Mouse (Mus musculus) adrenal gland, adult 8-10 months (tissue): ENCODE results near the gene Larp1b. TPM values are rescaled to one million over a fixed set of nuclear protein-coding genes. Genes with fewer than 3 reads are reported as not detected.

Source experiments
- DNase-seq: peaks from one replicate; pipeline ENCODE4 v3.0.0; 2022
- total RNA-seq, 4 experiments: library from RNA; stranded (reverse); gene quantifications; 2 replicates each; pipeline ENCODE4 v1.2.4; 2022

Gene Larp1b
- total RNA-seq, 4 experiments from 2014 or later: 22.3 to 33.3 (median 26.7) TPM

GRCm38 (mm10) chr3:41083790-41084112 is 134.1 kb downstream of the Larp1b start:
- no peak for DNase-seq

- no peak for DNase-seq
These were observed 134.8 kb downstream of the Larp1b start for GRCm38 (mm10) chr3:41084421-41084820.

GRCm38 (mm10) chr3:41087071-41087470 is 137.4 kb downstream of the Larp1b start:
- no peak for DNase-seq

Other genes with a start within 250 kb of the Larp1b start
- gene Slc25a31, start 241.0 kb upstream of the Larp1b start, total RNA-seq: under 1 TPM in 1 of 4 experiments, not detected in 3; 0.22 TPM
- gene Hspa4l, start 205.3 kb upstream of the Larp1b start, total RNA-seq: 100 to 1,000 TPM in 1 of 4 experiments, 10 to 100 TPM in 3; 68.7 to 102 (median 70.5) TPM
- 1 to 10 TPM; 4.2 to 8.7 (median 5.5) TPM for gene Plk4, start 149.8 kb upstream of the Larp1b start, total RNA-seq
- 10 to 100 TPM; 18.8 to 28.4 (median 20.2) TPM for gene Mfsd8, start 102.9 kb upstream of the Larp1b start, total RNA-seq
- gene Abhd18, start 102.9 kb upstream of the Larp1b start, total RNA-seq: 1 to 10 TPM; 4.4 to 8.6 (median 6.9) TPM
- under 1 TPM in 2 of 4 experiments, not detected in 2; 0.19 to 0.34 TPM for gene 1700034I23Rik, start 47.3 kb upstream of the Larp1b start, total RNA-seq
- 10 to 100 TPM; 50.4 to 57.7 (median 54.3) TPM for gene Pgrmc2, start 133.2 kb downstream of the Larp1b start, total RNA-seq